Mouse (Mus musculus): Measurements from ENCODE around the gene Srgap2. TPM values are rescaled to one million over a fixed set of nuclear protein-coding genes. Genes with fewer than 3 reads are reported as not detected.

The Srgap2 gene
- polyA plus RNA-seq, 1 experiment from 2014 or later, result 16.4 TPM

DNA sequence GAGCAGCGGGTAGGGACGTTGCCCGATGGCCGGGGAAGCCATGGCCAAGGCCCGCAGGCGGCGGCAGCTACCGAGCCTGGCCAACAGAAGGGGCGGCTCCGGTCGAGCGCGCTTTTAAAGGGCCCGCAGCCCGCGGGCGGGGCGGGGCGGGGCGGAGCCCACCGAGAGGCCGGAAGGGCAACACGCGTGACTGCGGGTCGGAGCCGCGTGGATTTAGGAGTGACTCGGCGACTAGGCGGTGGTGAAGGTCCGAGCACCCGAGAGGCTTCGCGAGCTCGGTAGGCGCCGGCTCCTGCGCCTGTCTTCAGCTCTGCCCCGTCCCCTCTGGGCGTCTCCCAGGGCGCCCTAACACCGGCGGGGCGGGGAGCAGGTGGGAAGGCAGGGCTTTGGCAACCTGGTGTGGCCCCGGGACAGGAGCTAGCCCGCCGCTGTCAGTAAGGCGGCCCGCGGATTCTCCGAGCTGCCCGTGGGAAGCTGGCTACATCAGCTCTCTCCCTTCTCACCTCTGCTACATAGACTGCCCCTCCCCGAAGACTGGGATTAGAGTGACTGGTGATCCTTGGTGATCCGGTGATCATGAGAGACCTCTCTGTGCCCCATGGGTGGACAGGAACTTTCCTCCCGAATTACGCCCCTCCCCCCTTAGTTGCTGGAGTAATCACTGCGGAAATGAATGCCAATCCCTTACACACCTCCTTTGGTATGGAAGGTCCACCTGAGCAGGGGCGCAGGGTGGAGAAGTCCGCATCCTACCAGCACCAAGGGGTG is 281.9 kb downstream of the Srgap2 start, which contains the start of gene Rassf5:
Rassf5 (minus strand) TSS at position 170 of the 768 bp plus-strand sequence.
- Histone ChIP-seq H3K4me3 (ENCODE audit: low read depth, low read length) (peak within 1 kb of the TSS; percentile 60), H3K9ac (ENCODE audit: low read length) (peak within 1 kb of the TSS; percentile 44), H3K4me2 (ENCODE audit: low read length) (peak within 1 kb of the TSS; percentile 97), H3K36me3 (ENCODE audit: control insufficient read depth, insufficient read depth, low read length) (no peaks in the 10 kb centered on the region), H3K27ac (ENCODE audit: low read depth) (no peak within 1 kb of the TSS), H3K9me3 (ENCODE audit: control insufficient read depth, low read length) (no peaks in the 10 kb centered on the region), H3K4me1 (replicated peaks; ENCODE audit: control insufficient read depth, insufficient read depth, low read length) (peaks cover 19% of the 10 kb centered on the region; the same call in 1 of the 2 replicates), H3K27me3 (replicated peaks; ENCODE audit: control insufficient read depth, insufficient read depth, low read length) (peaks cover 46% of the 10 kb centered on the region)
- DNase-seq (ENCODE audit: low spot score), result peak; percentile 73
- peak; percentile 56 for ATAC-seq (replicated peaks; ENCODE audit: low FRiP score, low TSS enrichment, low read depth)
- under 1% methylated on average over 59 of the region's 60 CpGs for WGBS

DNA sequence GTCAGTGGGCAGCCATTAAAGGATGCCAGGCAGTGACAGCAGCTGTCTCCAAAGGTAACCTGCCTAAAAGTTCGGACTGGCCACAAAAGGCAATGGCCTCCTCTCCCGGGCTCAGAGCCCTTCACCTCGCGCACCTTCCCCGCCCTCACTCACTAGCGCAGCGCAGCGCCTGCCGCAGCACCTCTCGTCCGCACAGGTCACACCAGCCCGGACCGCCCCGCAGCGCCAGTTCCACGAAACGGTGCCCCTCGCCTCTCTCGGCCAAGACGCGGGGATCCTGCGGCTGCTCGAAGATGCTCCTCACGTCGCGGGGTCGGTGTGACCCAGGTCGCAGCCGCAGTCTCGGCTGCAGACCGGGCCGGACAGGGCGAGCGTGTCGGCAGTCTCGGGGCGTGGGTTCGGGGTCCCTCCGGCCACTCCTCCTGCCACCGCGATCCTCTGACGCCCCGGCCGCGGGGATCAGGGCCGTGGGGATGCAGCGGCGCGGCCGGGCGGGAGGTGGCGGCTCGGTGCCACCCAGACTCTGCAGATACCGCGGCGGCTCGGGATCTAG is 282.5 kb downstream of the Srgap2 start:
- 1% methylated on average over 54 of the region's 57 CpGs for WGBS
- peak; percentile 60 for DNase-seq (ENCODE audit: low spot score)
- peaks cover 52% of the 10 kb centered on the region for H3K27me3 ChIP-seq (replicated peaks; ENCODE audit: control insufficient read depth, insufficient read depth, low read length)

DNA sequence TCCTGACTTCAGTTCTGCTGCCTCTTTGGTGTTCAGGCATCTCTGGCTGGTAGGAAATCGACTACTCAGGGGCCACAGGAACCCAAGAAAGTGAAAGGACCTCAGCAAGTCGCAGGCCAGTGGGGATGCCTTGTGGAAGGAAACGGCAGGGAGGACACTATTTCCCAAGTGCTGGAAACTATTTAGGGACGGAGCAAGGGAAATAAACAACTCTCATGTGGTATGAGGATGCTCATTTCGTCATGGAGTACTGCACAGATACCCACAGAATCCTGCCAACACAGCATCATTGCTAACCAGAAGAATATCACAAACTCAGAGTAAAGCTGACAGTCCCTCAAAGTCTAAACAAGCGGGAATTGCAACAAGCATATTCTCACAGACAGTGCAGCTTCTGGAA is 284.2 kb downstream of the Srgap2 start:
- WGBS, result 46% methylated on average over 6 of the region's 6 CpGs
- peaks cover 46% of the 10 kb centered on the region for H3K27me3 ChIP-seq (replicated peaks; ENCODE audit: control insufficient read depth, insufficient read depth, low read length)
- H3K27ac ChIP-seq (ENCODE audit: low read depth), result no peak overlapping the region
- H3K4me3 ChIP-seq (ENCODE audit: low read depth, low read length), result no peak overlapping the region
- no peak overlapping the region for H3K4me2 ChIP-seq (ENCODE audit: low read length)
- no peaks in the 10 kb centered on the region for H3K9me3 ChIP-seq (ENCODE audit: control insufficient read depth, low read length)
- no peak for DNase-seq (ENCODE audit: low spot score)
- H3K36me3 ChIP-seq (ENCODE audit: control insufficient read depth, insufficient read depth, low read length), result no peaks in the 10 kb centered on the region
- peaks cover 25% of the 10 kb centered on the region; the same call in 1 of the 2 replicates for H3K4me1 ChIP-seq (replicated peaks; ENCODE audit: control insufficient read depth, insufficient read depth, low read length)
- H3K9ac ChIP-seq (ENCODE audit: low read length), result no peak overlapping the region
- ATAC-seq (replicated peaks; ENCODE audit: low FRiP score, low TSS enrichment, low read depth), result no peak

More for the DNA sequence above, 282.5 kb downstream of the Srgap2 start:
- H3K4me1 ChIP-seq (replicated peaks; ENCODE audit: control insufficient read depth, insufficient read depth, low read length), result peaks cover 19% of the 10 kb centered on the region; the same call in 1 of the 2 replicates
- no peaks in the 10 kb centered on the region for H3K36me3 ChIP-seq (ENCODE audit: control insufficient read depth, insufficient read depth, low read length)
- no peak overlapping the region for H3K27ac ChIP-seq (ENCODE audit: low read depth)
- peak overlapping the region; percentile 44 for H3K9ac ChIP-seq (ENCODE audit: low read length)
- no peak; the same call in 1 of the 2 replicates for ATAC-seq (replicated peaks; ENCODE audit: low FRiP score, low TSS enrichment, low read depth)
- H3K4me3 ChIP-seq (ENCODE audit: low read depth, low read length), result peak overlapping the region; percentile 60
- peak overlapping the region; percentile 97 for H3K4me2 ChIP-seq (ENCODE audit: low read length)
- no peaks in the 10 kb centered on the region for H3K9me3 ChIP-seq (ENCODE audit: control insufficient read depth, low read length)

DNA sequence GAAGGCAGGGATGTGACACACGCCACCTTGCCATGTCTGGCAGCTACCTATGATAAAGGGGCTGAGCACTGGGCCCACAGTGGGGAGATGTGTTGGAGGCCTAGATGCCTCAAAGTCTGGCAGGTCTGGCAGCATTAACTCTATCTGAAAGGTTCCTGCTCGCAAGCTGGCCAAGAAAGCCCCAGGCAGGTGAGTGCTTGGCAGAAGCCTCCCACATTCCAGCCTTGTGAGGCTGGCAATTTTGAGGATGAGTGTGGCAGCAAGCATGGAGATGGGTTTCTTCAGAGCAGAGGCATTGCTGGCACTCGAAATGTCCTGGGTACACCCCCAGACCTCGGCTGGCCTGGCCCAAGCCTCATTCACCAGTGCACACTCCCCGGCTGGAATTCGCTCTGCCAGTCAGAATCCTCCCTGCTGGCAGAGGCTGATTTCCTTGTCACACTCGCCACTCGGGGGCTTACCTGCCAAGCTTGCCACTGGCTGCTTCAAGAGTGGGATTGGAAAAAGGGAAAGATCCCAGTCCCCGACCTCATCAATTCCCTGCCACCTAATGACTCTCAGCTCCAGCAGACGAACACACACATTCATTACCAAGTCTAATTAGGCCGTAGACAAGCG is 287.5 kb downstream of the Srgap2 start:
- no peak overlapping the region for H3K4me3 ChIP-seq (ENCODE audit: low read depth, low read length)
- H3K27me3 ChIP-seq (replicated peaks; ENCODE audit: control insufficient read depth, insufficient read depth, low read length), result peaks cover 34% of the 10 kb centered on the region
- H3K4me2 ChIP-seq (ENCODE audit: low read length), result no peak overlapping the region
- H3K27ac ChIP-seq (ENCODE audit: low read depth), result no peak overlapping the region
- H3K4me1 ChIP-seq (replicated peaks; ENCODE audit: control insufficient read depth, insufficient read depth, low read length), result peaks cover 19% of the 10 kb centered on the region; the same call in 1 of the 2 replicates
- no peaks in the 10 kb centered on the region for H3K36me3 ChIP-seq (ENCODE audit: control insufficient read depth, insufficient read depth, low read length)
- no peak for DNase-seq (ENCODE audit: low spot score)
- no peak overlapping the region for H3K9ac ChIP-seq (ENCODE audit: low read length)
- 69% methylated on average over 12 of the region's 12 CpGs for WGBS
- H3K9me3 ChIP-seq (ENCODE audit: control insufficient read depth, low read length), result no peaks in the 10 kb centered on the region
- ATAC-seq (replicated peaks; ENCODE audit: low FRiP score, low TSS enrichment, low read depth), result no peak

DNA sequence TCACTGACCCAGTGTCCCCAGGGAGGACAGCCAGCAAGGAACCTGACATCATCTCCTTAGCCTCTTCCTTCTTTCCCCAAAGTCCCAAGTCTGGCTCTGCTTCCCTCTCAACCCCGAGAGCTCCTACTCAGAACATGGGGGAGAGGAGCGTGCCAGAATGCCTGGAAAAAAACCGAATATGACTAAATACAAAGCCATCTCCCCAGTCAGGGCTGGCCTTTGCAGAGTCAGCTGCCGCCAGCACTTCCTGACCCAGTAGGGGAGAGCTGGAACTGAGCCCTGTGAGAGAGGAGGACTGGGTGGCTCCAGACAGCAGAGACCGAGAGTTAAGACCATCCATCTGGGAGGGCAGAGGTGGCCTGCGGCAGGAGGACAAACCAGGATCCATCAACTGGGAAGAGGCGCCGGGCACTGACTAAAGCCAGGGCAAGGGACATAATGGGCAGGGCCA is 288.2 kb downstream of the Srgap2 start:
- no peaks in the 10 kb centered on the region for H3K36me3 ChIP-seq (ENCODE audit: control insufficient read depth, insufficient read depth, low read length)
- 36% methylated on average over 8 of the region's 8 CpGs for WGBS
- H3K9ac ChIP-seq (ENCODE audit: low read length), result no peak overlapping the region
- no peak overlapping the region for H3K4me3 ChIP-seq (ENCODE audit: low read depth, low read length)
- H3K4me1 ChIP-seq (replicated peaks; ENCODE audit: control insufficient read depth, insufficient read depth, low read length), result peaks cover 14% of the 10 kb centered on the region; the same call in 1 of the 2 replicates
- no peaks in the 10 kb centered on the region for H3K9me3 ChIP-seq (ENCODE audit: control insufficient read depth, low read length)
- H3K4me2 ChIP-seq (ENCODE audit: low read length), result no peak overlapping the region
- no peak for DNase-seq (ENCODE audit: low spot score)
- peaks cover 27% of the 10 kb centered on the region for H3K27me3 ChIP-seq (replicated peaks; ENCODE audit: control insufficient read depth, insufficient read depth, low read length)
- ATAC-seq (replicated peaks; ENCODE audit: low FRiP score, low TSS enrichment, low read depth), result no peak
- H3K27ac ChIP-seq (ENCODE audit: low read depth), result no peak overlapping the region

DNA sequence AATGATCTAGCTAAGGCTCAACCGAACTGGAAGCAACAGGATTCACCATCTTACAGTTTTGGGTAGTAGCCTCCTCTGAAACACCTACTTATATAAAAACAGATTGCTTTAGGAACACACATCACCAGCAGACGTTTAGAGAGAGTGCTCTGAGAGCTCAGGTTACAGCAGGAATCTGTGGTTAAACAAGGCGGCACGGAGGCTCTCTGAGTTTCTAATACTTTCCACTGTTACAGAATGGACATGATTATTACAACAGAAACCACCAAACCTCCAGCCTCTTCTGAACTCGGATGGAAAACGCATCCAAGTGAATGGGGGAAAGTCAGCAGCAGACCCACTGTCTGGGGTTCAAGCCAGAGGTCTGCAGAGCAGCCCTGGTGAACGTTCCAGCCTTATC is 291.1 kb downstream of the Srgap2 start:
- DNase-seq (ENCODE audit: low spot score), result no peak
- WGBS, result 44% methylated on average over 7 of the region's 7 CpGs
- Histone ChIP-seq H3K4me2 (ENCODE audit: low read length) (no peak overlapping the region), H3K9ac (ENCODE audit: low read length) (no peak overlapping the region), H3K4me1 (replicated peaks; ENCODE audit: control insufficient read depth, insufficient read depth, low read length) (peaks cover 14% of the 10 kb centered on the region; the same call in 1 of the 2 replicates), H3K36me3 (ENCODE audit: control insufficient read depth, insufficient read depth, low read length) (no peaks in the 10 kb centered on the region), H3K9me3 (ENCODE audit: control insufficient read depth, low read length) (no peaks in the 10 kb centered on the region), H3K27me3 (replicated peaks; ENCODE audit: control insufficient read depth, insufficient read depth, low read length) (0 out of 2 replicates have a peak, but pooled peaks cover 7% of the 10 kb centered on the region), H3K4me3 (ENCODE audit: low read depth, low read length) (no peak overlapping the region), H3K27ac (ENCODE audit: low read depth) (no peak overlapping the region)
- ATAC-seq (replicated peaks; ENCODE audit: low FRiP score, low TSS enrichment, low read depth), result no peak

Small RNA genes within 50 kb of the gene (microRNA-seq; reads per million reads assigned to microRNA genes)
- not detected for gene Gm24273

Other genes with a start within 250 kb of the Srgap2 start
- 4.7 and 4.9 TPM in 2 replicates for gene Ikbke, start 247.7 kb downstream of the Srgap2 start, polyA plus RNA-seq (2014; fragmentation: Nextera tagmentation; extraction: Ambion mirVana)
- gene Fam72a, start 551 bp upstream of the Srgap2 start, polyA plus RNA-seq (2014; fragmentation: Nextera tagmentation; extraction: Ambion mirVana), result 2.8 and 3.0 TPM in 2 replicates
- 0.04 TPM in 1 of 2 replicates, not detected in the other for gene Avpr1b, start 71.9 kb upstream of the Srgap2 start, polyA plus RNA-seq (2014; fragmentation: Nextera tagmentation; extraction: Ambion mirVana)
- 0.38 and 1.0 TPM in 2 replicates for gene Ctse, start 111.0 kb upstream of the Srgap2 start, polyA plus RNA-seq (2014; fragmentation: Nextera tagmentation; extraction: Ambion mirVana)
- gene Rab7b, start 161.3 kb upstream of the Srgap2 start, polyA plus RNA-seq (2014; fragmentation: Nextera tagmentation; extraction: Ambion mirVana), result 3.0 and 4.3 TPM in 2 replicates
- gene Slc26a9, start 216.7 kb upstream of the Srgap2 start, polyA plus RNA-seq (2014; fragmentation: Nextera tagmentation; extraction: Ambion mirVana), result 0.51 and 0.52 TPM in 2 replicates

Measured in intestine, embryonic 14.5 days (tissue).